Mouse (Mus musculus): ENCODE measurements around the gene Nfkbie.

The Nfkbie gene

GRCm38 (mm10) chr17:45584096-45584896 lies 28.8 kb downstream of the Nfkbie start:
- DNase-seq = peak; percentile 86

- DNase-seq = peak; percentile 80
These were observed 29.6 kb downstream of the Nfkbie start for GRCm38 (mm10) chr17:45584939-45585678.

GRCm38 (mm10) chr17:45585725-45586448 lies 30.4 kb downstream of the Nfkbie start:
- DNase-seq = no peak

- no peak for DNase-seq
These were observed 30.9 kb downstream of the Nfkbie start for GRCm38 (mm10) chr17:45586449-45586837.

- peak; percentile 6 for DNase-seq
These were observed 32.9 kb downstream of the Nfkbie start for GRCm38 (mm10) chr17:45588370-45588769.

GRCm38 (mm10) chr17:45589236-45589635 lies 33.7 kb downstream of the Nfkbie start:
- peak; percentile 4 for DNase-seq

GRCm38 (mm10) chr17:45589844-45590243 lies 34.3 kb downstream of the Nfkbie start:
- DNase-seq = peak; percentile 15

- peak; percentile 10 for DNase-seq
These were observed 34.9 kb downstream of the Nfkbie start for GRCm38 (mm10) chr17:45590410-45590809.

- peak; percentile 57 for DNase-seq
These were observed 36.5 kb downstream of the Nfkbie start for GRCm38 (mm10) chr17:45591701-45592605.

- peak; percentile 57 for DNase-seq
These were observed 37.3 kb downstream of the Nfkbie start for GRCm38 (mm10) chr17:45592606-45593431.

GRCm38 (mm10) chr17:45593479-45593878 lies 38.0 kb downstream of the Nfkbie start:
- DNase-seq = peak; percentile 40

GRCm38 (mm10) chr17:45594195-45594594 lies 38.7 kb downstream of the Nfkbie start:
- DNase-seq = no peak

- peak; percentile 65 for DNase-seq
These were observed 39.6 kb downstream of the Nfkbie start for GRCm38 (mm10) chr17:45594881-45595735.

GRCm38 (mm10) chr17:45595736-45596390 lies 40.4 kb downstream of the Nfkbie start:
- DNase-seq = peak; percentile 4

- DNase-seq = peak; percentile 81
These were observed 41.3 kb downstream of the Nfkbie start for GRCm38 (mm10) chr17:45596631-45597396.

GRCm38 (mm10) chr17:45597787-45598186 lies 42.3 kb downstream of the Nfkbie start:
- DNase-seq = peak; percentile 19

GRCm38 (mm10) chr17:45598376-45598775 lies 42.9 kb downstream of the Nfkbie start:
- peak; percentile 7 for DNase-seq

- DNase-seq = peak; percentile 19
These were observed 43.4 kb downstream of the Nfkbie start for GRCm38 (mm10) chr17:45598891-45599290.
